Mouse (Mus musculus) activated CD4-positive, CD25-positive, alpha-beta regulatory T cell (primary cell): Measurements from ENCODE around the gene Styx. TPM values are rescaled to one million over a fixed set of nuclear protein-coding genes. Genes with fewer than 3 reads are reported as not detected.

Source experiments
- polyA plus RNA-seq, 2 experiments: library from polyadenylated mRNA; unstranded; fragments of 100-300 nt; shearing (Covaris generic); gene quantifications; one replicate each; pipeline ENCODE4 v1.2.1; 2017

The Styx gene
- 1 to 10 TPM; 6.5 to 8.1 TPM for polyA plus RNA-seq

GRCm38 (mm10) chr14:45350931-45351859 lies at the start of gene Styx:
TSS of gene Styx (plus strand) at chr14:45351093.

DNA sequence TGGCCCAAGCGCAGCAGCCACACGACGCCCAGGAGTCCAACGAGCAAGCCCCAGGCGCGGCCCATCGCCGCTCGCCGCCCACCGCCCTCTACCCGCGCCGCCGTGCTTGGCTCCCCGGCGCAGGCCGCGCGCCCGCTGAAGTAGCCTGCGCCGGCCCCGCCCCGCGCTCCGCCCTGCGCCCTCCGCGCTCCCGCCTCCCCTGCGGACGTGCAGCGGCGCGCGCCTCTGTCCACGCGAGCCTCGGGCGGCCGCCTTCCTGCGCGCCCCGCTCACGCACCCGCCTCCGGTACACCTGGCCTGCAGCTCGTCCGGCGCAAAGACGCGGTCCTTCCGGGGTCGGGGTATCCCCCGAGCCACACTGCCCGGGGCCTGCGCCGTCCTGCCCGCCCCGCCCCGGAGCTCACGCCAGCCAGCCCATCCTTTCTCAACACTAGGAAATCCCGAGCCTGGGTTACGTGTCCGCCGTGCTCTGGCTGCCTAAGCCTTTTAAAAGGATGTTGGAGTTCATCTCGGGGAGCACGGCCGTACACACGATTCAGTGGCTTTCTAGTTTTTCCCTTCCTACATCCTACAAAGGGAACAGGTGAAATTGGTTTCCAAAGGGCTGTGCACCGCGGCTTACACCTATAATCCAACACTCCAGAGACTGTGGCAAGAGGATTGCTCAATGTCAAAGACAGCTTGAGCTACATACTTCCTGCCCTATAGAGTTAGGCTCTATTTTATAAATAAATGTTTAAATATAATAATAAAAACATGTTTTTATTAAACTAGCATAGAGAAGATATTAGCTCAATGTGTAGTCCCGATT lies 32.3 kb upstream of the Styx start, which contains the start of gene Ero1l:
Gene Ero1l, minus strand, starts transcription at position 346 of the 811 bp plus-strand sequence.

DNA sequence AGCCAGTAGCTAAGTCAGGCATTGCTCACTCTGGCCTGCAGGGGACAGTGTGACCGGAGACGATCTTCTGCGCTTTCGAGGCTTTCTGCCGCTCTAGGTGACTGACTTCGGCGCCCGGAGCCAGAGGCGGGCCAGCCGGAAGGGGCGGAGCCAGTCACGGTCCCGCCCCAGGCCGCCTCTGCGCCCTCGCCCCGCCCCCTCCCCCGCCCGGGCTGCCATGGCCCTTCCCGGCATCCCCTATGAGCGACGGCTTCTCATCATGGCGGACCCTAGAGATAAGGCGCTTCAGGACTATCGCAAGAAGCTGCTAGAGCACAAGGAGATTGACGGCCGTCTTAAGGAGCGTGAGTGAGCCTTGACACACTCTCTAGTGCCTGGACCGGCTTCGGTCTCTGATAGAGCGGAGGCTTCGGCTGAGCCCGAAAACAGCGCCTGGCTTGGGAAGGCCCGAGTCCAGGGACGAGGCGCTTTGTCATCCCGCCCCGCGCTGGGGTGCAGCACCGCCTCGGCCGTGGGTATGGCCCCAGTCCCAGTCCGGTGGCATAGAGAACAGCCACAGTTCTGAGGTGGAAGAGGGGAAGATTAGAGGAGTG lies 21.2 kb upstream of the Styx start, which contains the start of gene Psmc6:
Gene Psmc6, plus strand, starts transcription at position 200 of the 593 bp plus-strand sequence.

DNA sequence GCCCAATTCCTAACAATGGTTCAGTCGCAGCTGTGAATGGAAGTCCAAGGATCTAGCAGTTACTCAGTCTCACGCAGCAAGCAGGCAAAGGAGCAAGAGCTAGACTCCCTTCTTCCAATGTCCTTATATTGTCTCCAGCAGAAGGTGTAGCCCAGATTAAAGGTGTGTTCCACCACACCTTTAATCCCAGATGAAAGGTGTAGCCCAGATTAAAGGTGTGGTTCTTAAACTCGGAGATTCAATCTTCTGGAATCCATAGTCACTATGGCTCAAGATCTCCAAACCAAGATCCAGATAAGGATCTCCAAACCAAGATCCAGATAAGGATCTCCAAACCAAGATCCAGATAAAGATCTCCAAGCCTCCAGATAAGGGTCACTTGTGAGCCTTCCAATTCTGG lies 53.9 kb downstream of the Styx start, which contains the start of gene Gnpnat1:
Gene Gnpnat1, minus strand, starts transcription at position 101 of the 400 bp plus-strand sequence.

Other genes with a start within 250 kb of the Styx start
- gene Gpr137c, start 131.4 kb upstream of the Styx start, polyA plus RNA-seq = 1 to 10 TPM in 1 of 2 experiments, under 1 TPM in 1; 0.63 to 2.6 TPM
- gene Txndc16, start 130.8 kb upstream of the Styx start, polyA plus RNA-seq = 10 to 100 TPM; 12.6 to 14.3 TPM
- 10 to 100 TPM; 51.3 to 71.4 TPM for gene Ero1l, start 32.3 kb upstream of the Styx start, polyA plus RNA-seq
- 100 to 1,000 TPM; 124 to 171 TPM for gene Psmc6, start 21.3 kb upstream of the Styx start, polyA plus RNA-seq
- gene Gnpnat1, start 53.8 kb downstream of the Styx start, polyA plus RNA-seq = 10 to 100 TPM; 67.7 to 74.1 TPM
- gene Fermt2, start 179.0 kb downstream of the Styx start, polyA plus RNA-seq = under 1 TPM; 0.23 to 0.44 TPM